Mouse (Mus musculus): ENCODE measurements around the gene Snx20. TPM values are rescaled to one million over a fixed set of nuclear protein-coding genes. Genes with fewer than 3 reads are reported as not detected.

The Snx20 gene
- polyA plus RNA-seq, 1 experiment from 2014 or later: 1.5 TPM

GRCm38 (mm10) chr8:88637092-88638000, 1.4 kb upstream of the Snx20 start:
- Histone ChIP-seq H3K27me3 (ENCODE audit: control insufficient read depth, insufficient read depth, low read length) (no peaks in the 10 kb centered on the region), H3K36me3 (replicated peaks; ENCODE audit: control insufficient read depth, insufficient read depth, low read depth, low read length) (no peaks in the 10 kb centered on the region), H3K4me1 (ENCODE audit: control insufficient read depth, insufficient read depth, low read length) (no peaks in the 10 kb centered on the region), H3K27ac (replicated peaks; ENCODE audit: low read depth, low read length) (no peak overlapping the region), H3K4me2 (ENCODE audit: low read depth, low read length) (no peak overlapping the region), H3K9me3 (replicated peaks; ENCODE audit: control insufficient read depth, low read length) (no peaks in the 10 kb centered on the region), H3K4me3 (ENCODE audit: low read depth, low read length) (no peak overlapping the region), H3K9ac (replicated peaks; ENCODE audit: low read length) (no peak overlapping the region)
- WGBS: 84% methylated on average over 9 of the region's 9 CpGs
- DNase-seq (ENCODE audit: low spot score) (no peak), ATAC-seq (replicated peaks; ENCODE audit: insufficient number of reproducible peaks, low FRiP score, low TSS enrichment, low read depth) (no peak)

- Histone ChIP-seq H3K27me3 (ENCODE audit: control insufficient read depth, insufficient read depth, low read length) (no peaks in the 10 kb centered on the region), H3K9ac (replicated peaks; ENCODE audit: low read length) (no peak overlapping the region), H3K36me3 (replicated peaks; ENCODE audit: control insufficient read depth, insufficient read depth, low read depth, low read length) (no peaks in the 10 kb centered on the region), H3K4me3 (ENCODE audit: low read depth, low read length) (no peak overlapping the region), H3K27ac (replicated peaks; ENCODE audit: low read depth, low read length) (no peak overlapping the region), H3K9me3 (replicated peaks; ENCODE audit: control insufficient read depth, low read length) (no peaks in the 10 kb centered on the region), H3K4me1 (ENCODE audit: control insufficient read depth, insufficient read depth, low read length) (no peaks in the 10 kb centered on the region), H3K4me2 (ENCODE audit: low read depth, low read length) (no peak overlapping the region)
- no peak for ATAC-seq (replicated peaks; ENCODE audit: insufficient number of reproducible peaks, low FRiP score, low TSS enrichment, low read depth)
- 81% methylated on average over 7 of the region's 7 CpGs for WGBS
- no peak for DNase-seq (ENCODE audit: low spot score)
Measured at GRCm38 (mm10) chr8:88633343-88633765, 2.6 kb downstream of the Snx20 start.

GRCm38 (mm10) chr8:88631081-88631480, 4.8 kb downstream of the Snx20 start:
- Histone ChIP-seq H3K4me1 (ENCODE audit: control insufficient read depth, insufficient read depth, low read length) (no peaks in the 10 kb centered on the region; the same call in 1 of the 2 replicates), H3K27ac (replicated peaks; ENCODE audit: low read depth, low read length) (no peak overlapping the region), H3K27me3 (ENCODE audit: control insufficient read depth, insufficient read depth, low read length) (peaks cover 4% of the 10 kb centered on the region), H3K9ac (replicated peaks; ENCODE audit: low read length) (no peak overlapping the region), H3K9me3 (replicated peaks; ENCODE audit: control insufficient read depth, low read length) (no peaks in the 10 kb centered on the region), H3K4me3 (ENCODE audit: low read depth, low read length) (no peak overlapping the region), H3K4me2 (ENCODE audit: low read depth, low read length) (no peak overlapping the region), H3K36me3 (replicated peaks; ENCODE audit: control insufficient read depth, insufficient read depth, low read depth, low read length) (no peaks in the 10 kb centered on the region)
- peak; percentile 21 for DNase-seq (ENCODE audit: low spot score)
- no peak for ATAC-seq (replicated peaks; ENCODE audit: insufficient number of reproducible peaks, low FRiP score, low TSS enrichment, low read depth)

- H3K27me3 ChIP-seq (ENCODE audit: control insufficient read depth, insufficient read depth, low read length): peaks cover 4% of the 10 kb centered on the region
Measured at GRCm38 (mm10) chr8:88630225-88630624, 5.7 kb downstream of the Snx20 start.

GRCm38 (mm10) chr8:88628001-88628774, 7.7 kb downstream of the Snx20 start:
- Histone ChIP-seq H3K4me1 (ENCODE audit: control insufficient read depth, insufficient read depth, low read length) (no peaks in the 10 kb centered on the region; the same call in 1 of the 2 replicates), H3K27me3 (ENCODE audit: control insufficient read depth, insufficient read depth, low read length) (peaks cover 4% of the 10 kb centered on the region), H3K4me2 (ENCODE audit: low read depth, low read length) (peak overlapping the region; percentile 96), H3K36me3 (replicated peaks; ENCODE audit: control insufficient read depth, insufficient read depth, low read depth, low read length) (no peaks in the 10 kb centered on the region), H3K27ac (replicated peaks; ENCODE audit: low read depth, low read length) (no peak overlapping the region), H3K9ac (replicated peaks; ENCODE audit: low read length) (peak overlapping the region; percentile 71), H3K4me3 (ENCODE audit: low read depth, low read length) (peak overlapping the region; percentile 55), H3K9me3 (replicated peaks; ENCODE audit: control insufficient read depth, low read length) (no peaks in the 10 kb centered on the region)
- WGBS: 60% methylated on average over 14 of the region's 14 CpGs
- ATAC-seq (replicated peaks; ENCODE audit: insufficient number of reproducible peaks, low FRiP score, low TSS enrichment, low read depth) (0 out of 2 replicates have a peak, but pooled peaks have one; percentile 14), DNase-seq (ENCODE audit: low spot score) (peak; percentile 50)

More at GRCm38 (mm10) chr8:88630225-88630624, 5.7 kb downstream of the Snx20 start:
- Histone ChIP-seq H3K9me3 (replicated peaks; ENCODE audit: control insufficient read depth, low read length) (no peaks in the 10 kb centered on the region), H3K4me2 (ENCODE audit: low read depth, low read length) (no peak overlapping the region), H3K27ac (replicated peaks; ENCODE audit: low read depth, low read length) (no peak overlapping the region), H3K4me1 (ENCODE audit: control insufficient read depth, insufficient read depth, low read length) (no peaks in the 10 kb centered on the region; the same call in 1 of the 2 replicates), H3K36me3 (replicated peaks; ENCODE audit: control insufficient read depth, insufficient read depth, low read depth, low read length) (no peaks in the 10 kb centered on the region), H3K9ac (replicated peaks; ENCODE audit: low read length) (no peak overlapping the region), H3K4me3 (ENCODE audit: low read depth, low read length) (no peak overlapping the region)
- 78% methylated on average over 4 of the region's 4 CpGs for WGBS
- no peak for ATAC-seq (replicated peaks; ENCODE audit: insufficient number of reproducible peaks, low FRiP score, low TSS enrichment, low read depth)
- DNase-seq (ENCODE audit: low spot score): no peak

GRCm38 (mm10) chr8:88627265-88627991, 8.5 kb downstream of the Snx20 start:
- DNase-seq (ENCODE audit: low spot score) (peak; percentile 92), ATAC-seq (replicated peaks; ENCODE audit: insufficient number of reproducible peaks, low FRiP score, low TSS enrichment, low read depth) (peak; percentile 74)
- WGBS: under 1% methylated on average over 101 of the region's 105 CpGs
- Histone ChIP-seq H3K9me3 (replicated peaks; ENCODE audit: control insufficient read depth, low read length) (no peaks in the 10 kb centered on the region), H3K4me1 (ENCODE audit: control insufficient read depth, insufficient read depth, low read length) (no peaks in the 10 kb centered on the region; the same call in 1 of the 2 replicates), H3K27ac (replicated peaks; ENCODE audit: low read depth, low read length) (0 out of 2 replicates have a peak overlapping the region, but pooled peaks have one; percentile 35), H3K27me3 (ENCODE audit: control insufficient read depth, insufficient read depth, low read length) (peaks cover 4% of the 10 kb centered on the region), H3K4me2 (ENCODE audit: low read depth, low read length) (peak overlapping the region; percentile 96), H3K36me3 (replicated peaks; ENCODE audit: control insufficient read depth, insufficient read depth, low read depth, low read length) (no peaks in the 10 kb centered on the region), H3K9ac (replicated peaks; ENCODE audit: low read length) (peak overlapping the region; percentile 71), H3K4me3 (ENCODE audit: low read depth, low read length) (peak overlapping the region; percentile 55)

GRCm38 (mm10) chr8:88626940-88627264, 9.0 kb downstream of the Snx20 start:
- peak overlapping the region; percentile 55 for H3K4me3 ChIP-seq (ENCODE audit: low read depth, low read length)
- H3K9ac ChIP-seq (replicated peaks; ENCODE audit: low read length): peak overlapping the region; percentile 71
- no peak for DNase-seq (ENCODE audit: low spot score)
- peaks cover 4% of the 10 kb centered on the region for H3K27me3 ChIP-seq (ENCODE audit: control insufficient read depth, insufficient read depth, low read length)
- no peak overlapping the region for H3K27ac ChIP-seq (replicated peaks; ENCODE audit: low read depth, low read length)
- no peaks in the 10 kb centered on the region; the same call in 1 of the 2 replicates for H3K4me1 ChIP-seq (ENCODE audit: control insufficient read depth, insufficient read depth, low read length)
- peak; percentile 42 for ATAC-seq (replicated peaks; ENCODE audit: insufficient number of reproducible peaks, low FRiP score, low TSS enrichment, low read depth)
- WGBS: 12% methylated on average over 19 of the region's 19 CpGs
- H3K9me3 ChIP-seq (replicated peaks; ENCODE audit: control insufficient read depth, low read length): no peaks in the 10 kb centered on the region
- peak overlapping the region; percentile 96 for H3K4me2 ChIP-seq (ENCODE audit: low read depth, low read length)
- no peaks in the 10 kb centered on the region for H3K36me3 ChIP-seq (replicated peaks; ENCODE audit: control insufficient read depth, insufficient read depth, low read depth, low read length)
